ENCODE assay signal across 25 mouse cellular contexts in the genomic region with DNA sequence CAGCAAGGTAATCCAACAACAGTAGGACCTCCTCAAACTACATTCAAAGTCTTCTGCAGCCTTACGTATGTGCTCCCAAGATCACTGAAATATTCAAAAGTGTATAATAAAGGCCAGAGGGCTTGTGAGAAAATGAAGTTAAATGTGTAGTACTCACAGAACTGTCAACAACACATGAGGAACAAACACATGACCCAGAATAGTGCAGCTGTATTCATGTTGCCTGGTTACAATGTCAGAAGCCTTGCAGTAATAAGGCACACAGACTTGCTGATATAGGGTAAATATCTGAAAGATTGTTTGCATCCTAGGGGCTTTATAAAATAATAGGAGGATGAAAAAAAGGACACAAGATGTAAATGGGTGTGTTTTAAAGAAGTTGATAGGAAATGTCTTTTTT.
"Had no signal": no experiment of that assay in that cellular context is flagged by ENCODE, and none has a peak within 500 bp of the region (broad histone marks: within the 10 kb centered on the region; RNA-seq: fewer than 3 reads in every experiment).

No protein-coding gene starts in this region.

- H3K4me1 ChIP-seq: heart, embryonic 10.5 days; heart, embryonic 12.5 days; hindbrain, embryonic 10.5 days; intestine, embryonic 15.5 days; limb, embryonic 10.5 days; limb, embryonic 12.5 days; liver, embryonic 13.5 days had no signal

- H3K4me2 ChIP-seq: heart, embryonic 12.5 days; hindbrain, embryonic 14.5 days; intestine, embryonic 15.5 days; limb, embryonic 12.5 days; liver, embryonic 11.5 days; liver, embryonic 13.5 days had no signal

- H3K4me3 ChIP-seq: gastrocnemius, adult 2 months; heart, embryonic 10.5 days; heart, embryonic 12.5 days; hindbrain, embryonic 10.5 days; intestine, embryonic 15.5 days; layer of hippocampus, adult 2 months; left cerebral cortex, adult 2 months; limb, embryonic 10.5 days; limb, embryonic 12.5 days; liver, embryonic 13.5 days had no signal

- H3K9me3 ChIP-seq: heart, embryonic 10.5 days; heart, embryonic 12.5 days; hindbrain, embryonic 10.5 days; intestine, embryonic 15.5 days; limb, embryonic 10.5 days; limb, embryonic 12.5 days; liver, embryonic 13.5 days had no signal

- H3K27ac ChIP-seq: gastrocnemius, adult 2 months; heart, embryonic 10.5 days; hindbrain, embryonic 10.5 days; hindbrain, embryonic 14.5 days; intestine, embryonic 15.5 days; layer of hippocampus, adult 2 months; left cerebral cortex, adult 2 months; limb, embryonic 10.5 days; limb, embryonic 12.5 days; liver, embryonic 13.5 days had no signal

- H3K9ac ChIP-seq: heart, embryonic 12.5 days; hindbrain, embryonic 14.5 days; intestine, embryonic 15.5 days; limb, embryonic 12.5 days; liver, embryonic 13.5 days had no signal

- H3K27me3 ChIP-seq: heart, embryonic 12.5 days; intestine, embryonic 15.5 days; limb, embryonic 12.5 days; liver, embryonic 13.5 days had no signal

- H3K36me3 ChIP-seq: heart, embryonic 10.5 days; heart, embryonic 12.5 days; hindbrain, embryonic 10.5 days; intestine, embryonic 15.5 days; limb, embryonic 10.5 days; limb, embryonic 12.5 days; liver, embryonic 13.5 days had no signal

- ATAC-seq: inflammation-experienced regulatory T-cells, adult 6 months; intestine, embryonic 15.5 days; intestine, postnatal 0 days had no signal

- DNase-seq: gastrocnemius, adult 2 months; gastrocnemius, postnatal 10 days; gastrocnemius, postnatal 25 days; heart, adult 18-20 months; heart, postnatal 10 days; heart, postnatal 4 days; kidney, adult 18-20 months; kidney, adult 8-10 months; kidney, postnatal 10 days; kidney, postnatal 25 days; kidney, postnatal 4 days; liver; liver, embryonic 13.5 days had no signal
